ENCODE assay signal across 18 mouse cellular contexts in genomic region chr5:68097665-68098624, GRCm38 (mm10).
DNase-seq lines count a peak whose midpoint lies in the region; ATAC-seq and TF ChIP-seq lines count a peak whose summit lies in the region.
"Had no signal": no experiment of that assay in that cellular context is flagged by ENCODE, and none has a peak within 500 bp of the region (broad histone marks: within the 10 kb centered on the region; RNA-seq: fewer than 3 reads in every experiment).

No protein-coding gene starts in this region.

- no peaks in the 10 kb centered on the region for H3K27me3 ChIP-seq in forebrain, postnatal 0 days (ENCODE audit: insufficient read depth, low read length)
- no peaks in the 10 kb centered on the region for H3K27me3 ChIP-seq in midbrain, postnatal 0 days (ENCODE audit: insufficient read depth, low read length)
- H3K27me3 ChIP-seq: embryonic facial prominence, embryonic 12.5 days; liver, embryonic 12.5 days; neural tube, embryonic 13.5 days had no signal

- H3K27ac ChIP-seq in forebrain, postnatal 0 days (ENCODE audit: low read depth, low read length) = peak overlapping the region; percentile 81
- peak overlapping the region; percentile 55; the same call in 1 of the 2 replicates for H3K27ac ChIP-seq in midbrain, postnatal 0 days (ENCODE audit: low read depth, low read length)
- H3K27ac ChIP-seq: embryonic facial prominence, embryonic 12.5 days; gastrocnemius, adult 2 months; kidney, postnatal 0 days; liver, embryonic 12.5 days; neural tube, embryonic 13.5 days had no signal

- no peaks in the 10 kb centered on the region for H3K36me3 ChIP-seq in forebrain, postnatal 0 days (ENCODE audit: insufficient read depth)
- no peaks in the 10 kb centered on the region for H3K36me3 ChIP-seq in midbrain, postnatal 0 days (ENCODE audit: insufficient read depth, low read length)
- H3K36me3 ChIP-seq: embryonic facial prominence, embryonic 12.5 days; liver, embryonic 12.5 days; neural tube, embryonic 13.5 days had no signal

- H3K4me3 ChIP-seq in forebrain, postnatal 0 days (ENCODE audit: low read depth, low read length) = no peak overlapping the region
- H3K4me3 ChIP-seq in midbrain, postnatal 0 days (ENCODE audit: low read depth, low read length) = no peak overlapping the region
- H3K4me3 ChIP-seq: embryonic facial prominence, embryonic 12.5 days; gastrocnemius, adult 2 months; liver, embryonic 12.5 days; neural tube, embryonic 13.5 days had no signal

- no peaks in the 10 kb centered on the region for H3K9me3 ChIP-seq in forebrain, postnatal 0 days (ENCODE audit: low read length)
- no peaks in the 10 kb centered on the region for H3K9me3 ChIP-seq in midbrain, postnatal 0 days (ENCODE audit: low read length)
- H3K9me3 ChIP-seq: embryonic facial prominence, embryonic 12.5 days; liver, embryonic 12.5 days; neural tube, embryonic 13.5 days had no signal

- intact Hi-C loops in left cerebral cortex, postnatal 25 days (cut with DNase I) = no loop called here
- intact Hi-C loops in left cerebral cortex, postnatal 4 days (cut with DNase I) = no loop called here
- intact Hi-C loops in heart, postnatal 14 days (cut with DNase I) = no loop called here

- H3K4me2 ChIP-seq in forebrain, postnatal 0 days (ENCODE audit: low read depth) = no peak overlapping the region
- no peak overlapping the region for H3K4me2 ChIP-seq in midbrain, postnatal 0 days (ENCODE audit: low read depth, low read length, poor library complexity, severe bottlenecking)
- H3K4me2 ChIP-seq: embryonic facial prominence, embryonic 12.5 days; liver, embryonic 12.5 days; lung, embryonic 14.5 days; neural tube, embryonic 13.5 days had no signal

- H3K9ac ChIP-seq in forebrain, postnatal 0 days = no peak overlapping the region
- H3K9ac ChIP-seq in midbrain, postnatal 0 days (replicated peaks; ENCODE audit: low read length, poor library complexity, severe bottlenecking) = no peak overlapping the region
- H3K9ac ChIP-seq: embryonic facial prominence, embryonic 12.5 days; liver, embryonic 12.5 days; lung, embryonic 14.5 days; neural tube, embryonic 13.5 days had no signal

- H3K4me1 ChIP-seq in forebrain, postnatal 0 days (ENCODE audit: insufficient read depth) = peaks cover 4% of the 10 kb centered on the region; the same call in 1 of the 2 replicates
- no peaks in the 10 kb centered on the region for H3K4me1 ChIP-seq in midbrain, postnatal 0 days (ENCODE audit: insufficient read depth, low read length)
- H3K4me1 ChIP-seq: embryonic facial prominence, embryonic 12.5 days; liver, embryonic 12.5 days; neural tube, embryonic 13.5 days had no signal

- 44% methylated on average over 5 of the region's 5 CpGs for WGBS in forebrain, postnatal 0 days
- 56% methylated on average over 5 of the region's 5 CpGs for WGBS in midbrain, postnatal 0 days

- TF ChIP-seq CTCF in forebrain, postnatal 0 days (IDR thresholded peaks at IDR 0.05; ENCODE audit: low read depth) = no peak
- TF ChIP-seq CTCF in midbrain, postnatal 0 days (IDR thresholded peaks at IDR 0.05) = no peak

- DNase-seq in frontal cortex, postnatal 10 days (ENCODE audit: low spot score in 2 of 2) = no peak
- peak; percentile 9 to 43 for DNase-seq in left cerebral cortex, postnatal 25 days (ENCODE audit: low spot score in 2 of 2)
- no peak for DNase-seq in left cerebral cortex, postnatal 4 days
- peak; percentile 73 for DNase-seq in forebrain, postnatal 0 days
- peak; percentile 61 for DNase-seq in midbrain, postnatal 0 days (ENCODE audit: low spot score)
- DNase-seq in heart, postnatal 14 days = no peak
- DNase-seq: adrenal gland, postnatal 36 days; gastrocnemius, adult 2 months; heart, adult 11 months; lung, embryonic 14.5 days; right cerebral cortex, postnatal 14 days; thymus, postnatal 14 days had no signal

- peak; percentile 89 for ATAC-seq in frontal cortex, adult (ENCODE audit: low TSS enrichment)
- ATAC-seq in forebrain, postnatal 0 days = peak; percentile 99
- ATAC-seq in midbrain, postnatal 0 days (ENCODE audit: low FRiP score) = peak; percentile 79
- ATAC-seq: intestine, embryonic 16.5 days; liver, embryonic 12.5 days had no signal

Comparison
In these comparisons a context has a peak if more than half of its experiments do, and no peak if none do; other contexts are left out.
1. DNase-seq: peak in left cerebral cortex, postnatal 25 days (2 of 2), forebrain, postnatal 0 days (single experiment) and midbrain, postnatal 0 days (single experiment); none in frontal cortex, postnatal 10 days (0 of 2), left cerebral cortex, postnatal 4 days (single experiment) and heart, postnatal 14 days (0 of 2).
2. Peak in every context shown above with its lines, with median percentiles within 50 percentile points of each other: ATAC-seq.